Mouse (Mus musculus) MN1 (cell line): ENCODE results near the gene Dhcr24.
A peak's percentile ranks its signal among the peaks of the same experiment; 100 is the strongest.

Source experiments
- DNase-seq: peaks from one replicate; pipeline ENCODE4 v3.0.0-alpha.2; 2016; ENCODE audit warnings: low spot score

The Dhcr24 gene

GRCm38 (mm10) chr4:106606639-106607554 is 46.1 kb downstream of the Dhcr24 start:
- DNase-seq = no peak

GRCm38 (mm10) chr4:106607905-106608304 is 47.1 kb downstream of the Dhcr24 start:
- no peak for DNase-seq

DNA sequence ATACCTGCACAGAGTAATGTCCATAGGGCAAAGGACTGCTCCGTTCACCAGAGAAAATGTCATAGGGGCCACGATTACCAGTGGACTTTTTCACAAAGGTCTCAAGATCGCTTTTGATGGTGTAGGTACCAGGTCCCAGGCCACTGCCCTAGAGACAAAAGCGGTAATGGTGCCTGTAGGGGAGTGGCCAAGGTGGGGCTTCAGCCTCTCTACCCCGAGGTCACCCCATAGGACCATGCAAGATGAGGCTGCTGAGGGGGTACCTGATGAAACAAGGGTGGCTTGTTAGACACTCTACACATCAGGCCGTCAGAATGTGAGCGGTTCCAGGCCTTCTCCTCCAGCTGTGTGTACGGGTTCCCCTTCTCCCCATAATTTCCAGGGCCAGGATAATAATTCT is 52.3 kb downstream of the Dhcr24 start:
- no peak for DNase-seq

GRCm38 (mm10) chr4:106613560-106613959 is 52.7 kb downstream of the Dhcr24 start:
- peak; percentile 31 for DNase-seq

DNA sequence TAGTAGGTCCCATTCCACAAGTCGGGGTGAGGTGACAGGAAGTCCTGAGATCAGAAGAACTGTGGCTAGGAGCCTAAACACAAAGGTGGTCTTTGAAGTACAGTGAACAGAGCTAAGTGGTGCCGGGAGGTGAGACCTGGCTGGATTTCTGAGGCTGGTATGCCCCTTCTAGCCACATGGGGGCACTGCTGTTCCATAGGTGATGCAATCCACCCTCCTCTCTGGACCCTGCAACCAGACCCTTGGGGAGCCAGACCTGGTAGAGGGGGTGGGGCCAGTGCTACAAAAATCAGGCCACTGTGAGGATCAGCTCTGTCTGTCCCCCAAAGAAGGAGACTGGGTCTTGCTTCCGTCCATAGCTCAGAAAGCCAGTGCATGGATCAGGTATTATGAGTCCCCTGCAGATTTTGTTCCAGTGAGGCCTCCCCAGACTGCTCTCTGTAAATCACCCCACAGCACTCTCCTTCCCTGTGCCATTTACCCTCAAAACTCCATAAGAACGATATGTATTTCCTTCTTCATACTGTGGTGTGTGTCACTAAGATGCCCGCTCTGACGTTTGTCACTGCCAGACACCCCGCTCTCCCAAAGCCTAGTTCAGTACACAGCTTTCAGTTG is 53.5 kb downstream of the Dhcr24 start:
- peak; percentile 66 for DNase-seq

DNA sequence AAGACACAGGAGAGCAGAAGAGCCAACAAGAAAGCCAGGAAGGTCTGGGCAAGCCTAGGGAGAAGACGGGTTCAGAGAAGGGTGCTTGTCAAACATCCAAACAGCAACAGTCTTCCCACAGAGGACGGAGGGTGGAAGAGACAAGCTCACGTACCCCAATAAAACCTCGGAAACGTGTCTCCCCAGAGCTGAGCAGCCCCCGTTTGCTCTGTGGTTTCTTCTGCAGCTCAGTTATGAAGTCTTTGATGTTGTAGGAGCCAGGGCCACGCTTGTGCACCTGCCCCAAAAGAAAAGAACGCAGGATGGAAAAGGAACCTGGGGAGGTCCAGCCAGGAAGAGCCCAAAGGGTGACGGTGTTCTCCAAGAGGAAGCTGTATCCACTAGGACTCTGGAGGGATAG is 54.0 kb downstream of the Dhcr24 start:
- no peak for DNase-seq

DNA sequence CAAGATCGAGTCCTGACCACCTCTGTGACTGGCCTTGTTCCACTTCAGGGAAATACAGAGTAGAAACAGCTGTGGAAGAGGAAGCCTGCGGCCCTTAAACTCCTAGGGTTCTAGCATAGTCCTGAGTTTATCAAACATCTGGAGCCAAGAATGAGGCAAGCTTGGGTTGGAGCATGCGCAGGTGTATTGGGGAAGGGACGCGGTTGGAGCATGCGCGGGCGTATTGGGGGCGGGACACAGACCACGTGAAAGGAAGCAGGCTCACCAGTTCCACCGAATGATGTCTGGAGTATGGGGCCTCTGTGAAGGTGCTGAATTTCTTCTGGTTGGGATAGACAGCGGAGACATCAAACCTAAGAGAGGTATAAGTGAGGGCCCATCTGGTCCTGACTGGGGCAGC is 54.8 kb downstream of the Dhcr24 start:
- peak; percentile 83 for DNase-seq

- DNase-seq = peak; percentile 42
Observed at GRCm38 (mm10) chr4:106617056-106617455, 56.2 kb downstream of the Dhcr24 start, which contains the start of gene Lexm. Gene Lexm, minus strand, starts transcription at chr4:106617241.

DNA sequence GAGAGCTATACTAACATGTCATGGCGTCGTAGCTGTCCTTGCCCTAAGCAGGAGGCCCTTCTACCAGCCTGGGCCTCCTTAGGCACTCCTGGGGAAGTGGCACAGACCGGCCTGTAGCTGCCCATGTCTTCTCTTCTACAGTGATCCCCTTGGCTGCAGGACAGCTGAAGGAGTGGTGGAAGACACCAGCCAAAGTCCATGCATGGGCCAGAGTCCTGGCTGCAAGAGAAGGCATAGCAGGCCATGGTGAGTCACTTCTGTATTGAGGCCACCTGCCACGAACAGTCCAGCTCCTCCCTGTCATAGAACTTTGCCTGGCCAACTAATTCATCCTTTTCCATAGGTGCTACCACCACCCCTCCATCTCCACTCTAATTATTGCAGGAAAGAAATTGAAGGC is 58.1 kb downstream of the Dhcr24 start:
- DNase-seq = no peak

- no peak for DNase-seq
Observed at GRCm38 (mm10) chr4:106621428-106621827, 60.6 kb downstream of the Dhcr24 start.

- DNase-seq = no peak
Observed at GRCm38 (mm10) chr4:106622030-106622493, 61.2 kb downstream of the Dhcr24 start, which contains the start of gene Ttc22. Gene Ttc22, plus strand, starts transcription at chr4:106622432.

GRCm38 (mm10) chr4:106622712-106623111 is 61.9 kb downstream of the Dhcr24 start:
- DNase-seq = no peak

DNA sequence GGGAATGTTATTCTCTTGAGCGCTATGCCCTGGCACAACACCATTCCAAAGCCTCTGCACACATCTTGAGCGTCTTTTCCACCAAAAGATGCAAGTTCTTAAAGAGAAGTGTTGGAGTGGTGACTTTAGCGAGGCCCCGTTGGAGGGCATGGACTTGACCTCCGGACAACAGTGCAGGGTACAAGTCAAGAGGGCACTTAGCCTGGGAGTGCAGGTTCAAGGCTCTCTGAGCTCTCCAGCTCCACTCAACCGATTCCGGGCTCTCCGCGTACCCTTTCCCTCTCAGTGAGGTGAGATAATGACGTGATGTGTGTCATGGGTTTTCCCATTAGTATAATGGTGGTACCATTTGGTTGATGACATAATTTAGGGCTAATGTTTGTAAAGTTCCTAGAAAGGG is 63.4 kb downstream of the Dhcr24 start:
- no peak for DNase-seq

DNA sequence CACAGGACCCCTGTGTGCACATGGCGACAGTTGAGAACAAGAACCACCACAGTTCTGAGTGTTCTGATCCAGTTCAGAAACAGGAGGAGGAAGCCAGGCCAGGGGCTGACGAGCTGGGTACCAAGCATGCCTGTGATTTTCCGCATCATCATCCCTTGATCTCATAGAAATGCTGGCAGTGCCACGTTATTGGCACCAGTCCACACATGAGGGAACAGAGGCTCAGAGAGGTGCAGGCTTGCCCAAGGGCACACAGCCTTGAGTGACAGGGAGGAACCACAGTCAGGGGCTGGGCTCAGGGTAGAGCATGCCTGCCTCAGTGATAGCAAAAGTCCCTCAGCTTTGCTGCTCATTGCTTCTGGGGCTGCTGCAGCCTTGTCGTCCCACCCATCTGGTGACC is 67.0 kb downstream of the Dhcr24 start:
- DNase-seq = no peak

- DNase-seq = no peak
Observed at GRCm38 (mm10) chr4:106628650-106629360, 68.0 kb downstream of the Dhcr24 start.

DNA sequence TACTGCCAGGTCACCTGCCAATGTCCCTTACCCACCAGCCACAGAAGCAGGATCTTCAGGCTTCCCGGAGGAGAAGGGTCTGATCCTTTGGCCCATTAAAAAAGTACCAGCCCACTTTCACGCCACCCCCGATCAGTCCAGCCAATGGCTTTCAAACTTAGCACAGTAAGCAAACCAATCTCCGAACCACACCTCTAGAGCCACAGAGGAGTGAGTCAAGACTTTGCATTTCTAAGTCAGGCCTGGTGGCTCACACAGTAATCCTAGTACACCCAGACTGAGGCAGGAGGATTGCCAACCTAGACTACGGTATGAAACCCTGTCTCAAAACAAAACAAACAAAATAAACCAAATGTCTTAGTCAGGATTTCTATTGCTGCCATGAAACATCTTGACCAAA is 68.5 kb downstream of the Dhcr24 start:
- DNase-seq = no peak

- peak; percentile 82 for DNase-seq
Observed at GRCm38 (mm10) chr4:106630333-106631220, 69.7 kb downstream of the Dhcr24 start.

GRCm38 (mm10) chr4:106632313-106632712 is 71.5 kb downstream of the Dhcr24 start:
- no peak for DNase-seq

GRCm38 (mm10) chr4:106633281-106634085 is 72.6 kb downstream of the Dhcr24 start:
- DNase-seq = no peak

DNA sequence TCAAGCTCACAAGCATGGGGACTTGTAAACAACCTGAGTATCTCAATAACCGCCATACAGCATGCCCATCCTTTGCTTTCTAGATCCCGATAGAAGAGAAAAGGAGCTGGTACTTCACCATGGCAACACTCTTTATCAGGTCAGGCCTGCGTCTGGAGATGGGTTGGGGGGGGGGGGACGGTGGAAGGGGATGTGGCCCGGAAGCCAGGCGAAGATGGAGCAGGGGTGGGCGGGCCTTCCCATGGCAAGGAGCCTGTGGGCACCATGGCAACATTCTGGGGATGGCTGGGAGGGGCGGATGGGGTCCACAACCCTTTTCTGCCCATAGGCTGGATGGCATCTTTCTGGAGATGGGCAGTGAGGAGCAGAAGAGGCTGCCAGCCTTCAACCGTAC is 73.2 kb downstream of the Dhcr24 start:
- DNase-seq = no peak
